Mouse (Mus musculus) 416B (cell line): Measurements from ENCODE around the gene Pdgfd.
"Not testable (repeated sequence)": the region's sequence is repeated elsewhere in the genome, so short reads cannot be mapped to it uniquely, and the experiment has no call there.

Source experiments
- DNase-seq: peaks from one replicate; pipeline ENCODE4 v3.0.0; 2011; ENCODE audit warnings: low read depth

Gene Pdgfd

GRCm38 (mm10) chr9:6168391-6169037, at the start of gene Pdgfd:
Gene Pdgfd, plus strand, starts transcription at chr9:6168584.
- no peak for DNase-seq

GRCm38 (mm10) chr9:6169038-6169431, 651 bp downstream of the Pdgfd start:
- no peak for DNase-seq

GRCm38 (mm10) chr9:6170962-6171361, 2.6 kb downstream of the Pdgfd start:
- no peak for DNase-seq

- DNase-seq, result no peak
These were observed 4.9 kb downstream of the Pdgfd start for GRCm38 (mm10) chr9:6173276-6173675.

- no peak for DNase-seq
These were observed 7.3 kb downstream of the Pdgfd start for GRCm38 (mm10) chr9:6175731-6176130.

- no peak for DNase-seq
These were observed 14.0 kb downstream of the Pdgfd start for GRCm38 (mm10) chr9:6182307-6182923.

- DNase-seq, result no peak
These were observed 19.6 kb downstream of the Pdgfd start for GRCm38 (mm10) chr9:6187955-6188354.

- no peak for DNase-seq
These were observed 25.0 kb downstream of the Pdgfd start for GRCm38 (mm10) chr9:6193352-6193751.

- DNase-seq, result no peak
These were observed 44.5 kb downstream of the Pdgfd start for GRCm38 (mm10) chr9:6212862-6213261.

GRCm38 (mm10) chr9:6217505-6217904, 49.1 kb downstream of the Pdgfd start:
- no peak for DNase-seq

GRCm38 (mm10) chr9:6235982-6236381, 67.6 kb downstream of the Pdgfd start:
- DNase-seq, result not testable (repeated sequence)

GRCm38 (mm10) chr9:6250320-6250719, 81.9 kb downstream of the Pdgfd start:
- DNase-seq, result no peak

- no peak for DNase-seq
These were observed 83.6 kb downstream of the Pdgfd start for GRCm38 (mm10) chr9:6251990-6252389.

- DNase-seq, result no peak
These were observed 88.7 kb downstream of the Pdgfd start for GRCm38 (mm10) chr9:6257072-6257471.

- DNase-seq, result no peak
These were observed 96.4 kb downstream of the Pdgfd start for GRCm38 (mm10) chr9:6264820-6265219.

- DNase-seq, result no peak
These were observed 101.5 kb downstream of the Pdgfd start, which contains the start of gene Ddi1 for GRCm38 (mm10) chr9:6269796-6270280. Gene Ddi1, minus strand, starts transcription at chr9:6269846.

GRCm38 (mm10) chr9:6276395-6276794, 108.0 kb downstream of the Pdgfd start:
- DNase-seq, result no peak

GRCm38 (mm10) chr9:6277526-6277925, 109.1 kb downstream of the Pdgfd start:
- no peak for DNase-seq

GRCm38 (mm10) chr9:6286770-6287169, 118.4 kb downstream of the Pdgfd start:
- DNase-seq, result no peak

GRCm38 (mm10) chr9:6289211-6289696, 120.9 kb downstream of the Pdgfd start:
- DNase-seq, result no peak

- DNase-seq, result no peak
These were observed 130.2 kb downstream of the Pdgfd start for GRCm38 (mm10) chr9:6298547-6298946.

GRCm38 (mm10) chr9:6302050-6302449, 133.7 kb downstream of the Pdgfd start:
- DNase-seq, result no peak

GRCm38 (mm10) chr9:6304590-6304989, 136.2 kb downstream of the Pdgfd start:
- DNase-seq, result no peak

GRCm38 (mm10) chr9:6305847-6306246, 137.5 kb downstream of the Pdgfd start:
- no peak for DNase-seq
